Mouse (Mus musculus) left cerebral cortex, adult 11 months (tissue): ENCODE results near the gene Hist1h2bb.
"Not testable (repeated sequence)": the region's sequence is repeated elsewhere in the genome, so short reads cannot be mapped to it uniquely, and the experiment has no call there.

Experiments used
- DNase-seq: peaks from one replicate; pipeline ENCODE4 v3.0.0; 2022; ENCODE audit warnings: low spot score

Hist1h2bb gene

GRCm38 (mm10) chr13:23749563-23750121 is 3.1 kb downstream of the Hist1h2bb start:
- DNase-seq, result no peak

GRCm38 (mm10) chr13:23750839-23751477 is 4.4 kb downstream of the Hist1h2bb start, which contains the start of gene Hist1h2ab:
TSS of gene Hist1h2ab (plus strand) at chr13:23751126.
- not testable (repeated sequence) for DNase-seq

DNA sequence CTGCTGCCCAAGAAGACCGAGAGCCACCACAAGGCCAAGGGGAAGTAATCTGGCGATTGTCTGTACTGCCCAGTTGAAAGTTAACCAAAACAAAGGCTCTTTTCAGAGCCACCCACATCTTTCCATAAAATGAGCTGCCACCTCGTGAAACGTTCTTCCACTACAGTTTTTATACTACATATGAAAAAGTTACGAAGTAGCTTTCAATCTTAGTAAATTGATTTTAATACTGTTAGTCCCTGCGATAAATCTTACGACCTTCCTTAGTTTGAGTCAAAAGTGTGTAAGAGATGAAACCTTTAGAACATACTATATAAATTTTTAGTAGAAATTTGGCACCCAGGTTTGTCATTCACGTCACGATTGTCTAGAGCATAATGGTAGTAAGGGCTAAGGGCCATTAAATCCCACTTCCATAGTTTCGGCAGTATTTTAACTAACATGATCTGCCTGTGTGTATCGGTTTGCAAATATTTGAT is 5.0 kb downstream of the Hist1h2bb start:
- no peak for DNase-seq

DNA sequence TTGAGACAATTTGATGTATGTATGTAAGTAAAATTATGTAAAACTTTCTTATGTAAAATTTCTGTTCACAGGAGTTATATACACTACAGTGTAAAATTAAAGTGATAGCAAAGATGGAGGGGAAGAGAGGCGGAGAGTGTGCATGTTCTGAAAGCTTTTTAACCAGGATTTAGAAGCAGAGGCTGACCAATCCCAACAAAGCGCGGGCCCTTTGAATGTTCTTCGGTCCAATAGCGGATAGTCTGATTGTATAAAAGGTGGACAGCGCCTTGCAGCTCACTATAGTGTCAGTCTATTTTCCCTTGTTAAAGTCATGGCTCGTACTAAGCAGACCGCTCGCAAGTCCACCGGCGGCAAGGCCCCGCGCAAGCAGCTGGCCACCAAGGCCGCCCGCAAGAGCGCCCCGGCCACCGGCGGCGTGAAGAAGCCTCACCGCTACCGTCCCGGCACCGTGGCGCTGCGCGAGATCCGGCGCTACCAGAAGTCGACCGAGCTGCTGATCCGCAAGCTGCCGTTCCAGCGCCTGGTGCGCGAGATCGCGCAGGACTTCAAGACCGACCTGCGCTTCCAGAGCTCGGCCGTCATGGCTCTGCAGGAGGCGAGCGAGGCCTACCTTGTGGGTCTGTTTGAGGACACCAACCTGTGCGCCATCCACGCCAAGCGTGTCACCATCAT is 5.7 kb downstream of the Hist1h2bb start, which contains the start of gene Hist1h3b:
Gene Hist1h3b, plus strand, starts transcription at position 201 of the 675 bp plus-strand sequence.
- peak; percentile 88 for DNase-seq

GRCm38 (mm10) chr13:23752742-23753172 is 6.2 kb downstream of the Hist1h2bb start:
- DNase-seq, result no peak

GRCm38 (mm10) chr13:23753314-23754078 is 7.0 kb downstream of the Hist1h2bb start:
- DNase-seq, result no peak

DNA sequence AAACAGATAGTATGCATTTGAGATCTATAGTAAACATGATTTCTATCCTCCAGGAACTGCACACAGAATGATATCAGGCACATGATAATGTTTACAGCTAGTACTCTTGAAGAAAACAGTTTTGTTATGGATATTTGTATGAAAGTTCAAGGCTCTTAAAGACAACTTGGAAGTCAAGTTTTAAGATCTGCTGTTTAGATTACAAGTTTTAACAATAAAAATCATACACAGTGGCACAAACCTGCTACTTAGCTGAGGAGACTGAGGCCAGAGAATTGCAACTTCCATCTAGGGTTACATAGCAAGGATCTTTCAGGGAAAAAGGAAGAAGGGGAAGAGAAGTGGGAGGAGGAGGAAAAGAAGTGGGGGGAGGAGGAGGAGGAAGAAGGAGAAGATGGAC is 8.5 kb downstream of the Hist1h2bb start:
- no peak for DNase-seq

DNA sequence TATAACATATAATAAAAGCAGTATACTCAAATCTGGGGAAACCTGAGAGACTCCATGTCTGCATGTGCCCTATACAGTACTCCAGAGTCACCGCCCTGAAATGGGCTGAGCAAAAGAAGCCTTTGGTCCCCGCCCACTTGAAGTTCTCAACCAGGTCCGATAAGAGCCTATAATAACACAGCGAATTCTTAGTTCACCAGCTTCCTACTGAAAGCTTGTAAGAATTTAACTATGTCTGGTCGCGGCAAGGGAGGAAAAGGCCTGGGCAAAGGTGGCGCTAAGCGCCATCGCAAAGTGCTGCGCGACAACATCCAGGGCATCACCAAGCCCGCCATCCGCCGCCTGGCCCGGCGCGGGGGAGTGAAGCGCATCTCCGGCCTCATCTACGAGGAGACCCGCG is 10.3 kb downstream of the Hist1h2bb start, which contains the start of gene Hist1h4b:
Gene Hist1h4b, plus strand, starts transcription at position 224 of the 400 bp plus-strand sequence.
- DNase-seq, result peak; percentile 92

DNA sequence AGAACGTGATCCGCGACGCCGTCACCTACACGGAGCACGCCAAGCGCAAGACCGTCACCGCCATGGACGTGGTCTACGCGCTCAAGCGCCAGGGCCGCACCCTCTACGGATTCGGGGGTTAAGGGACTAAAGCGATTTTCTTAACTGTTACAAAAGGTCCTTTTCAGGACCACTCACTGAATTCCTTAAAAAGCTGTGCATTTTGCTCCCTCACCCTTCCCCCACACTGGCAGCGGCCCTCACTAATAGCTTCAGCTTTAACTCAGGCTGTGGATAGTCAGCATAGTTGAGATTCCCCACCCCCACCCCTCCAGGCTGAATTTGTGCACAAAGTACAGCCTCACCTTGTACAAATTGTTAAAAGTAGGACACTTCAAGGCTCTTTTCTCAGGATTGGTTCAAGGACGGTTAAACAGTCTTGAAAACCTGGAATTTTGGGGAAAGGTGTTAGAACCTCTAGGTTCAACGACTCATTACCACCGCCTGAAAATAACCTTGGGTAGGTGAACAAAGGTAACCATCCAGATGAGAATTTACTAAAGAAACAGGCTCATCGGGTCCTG is 10.8 kb downstream of the Hist1h2bb start:
- DNase-seq, result no peak

- no peak for DNase-seq
These were observed 11.4 kb downstream of the Hist1h2bb start for GRCm38 (mm10) chr13:23757921-23758320.

DNA sequence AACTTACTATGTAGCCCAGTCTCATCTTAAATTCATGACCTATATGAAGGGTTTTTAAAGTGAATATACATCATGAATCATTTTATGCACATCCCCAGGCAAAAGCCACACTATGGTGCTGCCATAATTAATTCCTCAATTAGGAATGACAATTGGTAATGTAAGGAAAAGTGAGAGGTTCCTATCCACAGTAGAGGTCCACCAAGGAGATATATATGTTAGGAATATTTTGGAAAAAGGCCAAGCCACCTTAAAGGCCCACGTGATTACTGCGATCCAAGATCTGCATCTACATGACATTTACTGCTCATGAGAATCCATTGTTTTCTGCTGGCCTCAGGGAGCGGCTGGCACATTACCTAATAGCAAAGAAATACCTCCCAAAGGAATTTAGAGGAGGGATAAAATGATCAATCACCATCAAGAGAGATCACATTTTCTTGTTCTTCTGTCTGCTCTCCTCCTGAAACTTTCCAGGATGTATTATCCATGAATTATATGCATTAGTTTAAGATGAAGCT is 12.8 kb downstream of the Hist1h2bb start:
- no peak for DNase-seq

DNA sequence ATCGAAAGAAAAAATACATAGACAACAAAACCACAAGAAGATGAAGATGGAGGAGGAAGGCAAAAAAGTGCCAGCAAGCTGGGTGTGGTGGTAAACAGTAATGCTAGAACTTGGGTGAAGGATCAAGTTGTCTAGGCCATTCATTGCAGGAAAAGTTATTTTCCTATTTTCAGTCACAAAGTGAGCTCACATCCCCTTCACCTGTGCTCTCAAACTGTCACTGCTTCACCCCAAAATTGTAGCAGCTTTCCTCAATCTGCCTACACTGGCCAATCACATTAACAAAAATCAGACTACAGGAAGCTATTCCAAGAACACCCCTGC is 13.3 kb downstream of the Hist1h2bb start:
- DNase-seq, result no peak

GRCm38 (mm10) chr13:23760240-23760971 is 13.9 kb downstream of the Hist1h2bb start:
- no peak for DNase-seq

DNA sequence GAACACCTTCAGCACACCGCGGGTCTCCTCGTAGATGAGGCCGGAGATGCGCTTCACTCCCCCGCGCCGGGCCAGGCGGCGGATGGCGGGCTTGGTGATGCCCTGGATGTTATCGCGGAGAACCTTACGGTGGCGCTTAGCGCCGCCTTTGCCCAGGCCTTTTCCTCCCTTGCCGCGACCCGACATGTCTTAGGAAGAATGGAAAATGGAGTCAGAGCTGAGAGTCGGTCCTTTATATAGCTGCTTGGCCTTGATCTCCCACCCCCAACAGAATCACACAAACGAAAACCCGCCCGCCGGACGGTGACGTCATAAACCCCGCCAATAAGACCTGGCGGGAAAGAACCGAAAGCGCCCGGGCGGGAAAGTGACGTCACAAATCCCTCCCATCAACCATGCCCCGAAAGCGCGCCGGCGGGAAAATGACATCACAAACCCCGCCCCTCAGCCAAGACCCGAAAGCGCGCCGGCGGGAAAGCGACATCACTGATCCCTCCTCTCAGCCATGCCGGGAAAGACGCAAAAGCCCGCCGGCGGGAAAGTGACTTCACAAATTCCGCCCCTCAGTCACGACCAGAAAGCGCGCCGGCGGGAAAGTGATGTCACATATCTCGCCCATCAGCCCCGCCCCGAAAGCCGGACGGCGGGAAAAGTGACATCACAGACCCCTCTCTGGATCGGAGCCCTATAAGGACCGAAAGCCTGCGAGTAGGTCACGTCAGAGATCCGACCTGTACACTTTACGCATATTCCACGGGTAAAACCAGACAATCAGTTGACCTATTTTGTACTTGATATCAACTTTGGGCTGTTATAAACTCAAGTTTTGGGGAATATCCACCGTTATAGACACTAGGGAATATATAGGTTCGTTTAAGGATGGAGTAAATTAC is 14.7 kb downstream of the Hist1h2bb start, which contains the start of gene Hist1h4a:
Gene Hist1h4a, minus strand, starts transcription at position 259 of the 893 bp plus-strand sequence.
- DNase-seq, result peak; percentile 96

GRCm38 (mm10) chr13:23761871-23762821 is 15.6 kb downstream of the Hist1h2bb start, which contains the start of gene Hist1h3a:
TSS of gene Hist1h3a (minus strand) at chr13:23762386.
- not testable (repeated sequence) for DNase-seq

- no peak for DNase-seq
These were observed 16.7 kb downstream of the Hist1h2bb start for GRCm38 (mm10) chr13:23763242-23763585.

DNA sequence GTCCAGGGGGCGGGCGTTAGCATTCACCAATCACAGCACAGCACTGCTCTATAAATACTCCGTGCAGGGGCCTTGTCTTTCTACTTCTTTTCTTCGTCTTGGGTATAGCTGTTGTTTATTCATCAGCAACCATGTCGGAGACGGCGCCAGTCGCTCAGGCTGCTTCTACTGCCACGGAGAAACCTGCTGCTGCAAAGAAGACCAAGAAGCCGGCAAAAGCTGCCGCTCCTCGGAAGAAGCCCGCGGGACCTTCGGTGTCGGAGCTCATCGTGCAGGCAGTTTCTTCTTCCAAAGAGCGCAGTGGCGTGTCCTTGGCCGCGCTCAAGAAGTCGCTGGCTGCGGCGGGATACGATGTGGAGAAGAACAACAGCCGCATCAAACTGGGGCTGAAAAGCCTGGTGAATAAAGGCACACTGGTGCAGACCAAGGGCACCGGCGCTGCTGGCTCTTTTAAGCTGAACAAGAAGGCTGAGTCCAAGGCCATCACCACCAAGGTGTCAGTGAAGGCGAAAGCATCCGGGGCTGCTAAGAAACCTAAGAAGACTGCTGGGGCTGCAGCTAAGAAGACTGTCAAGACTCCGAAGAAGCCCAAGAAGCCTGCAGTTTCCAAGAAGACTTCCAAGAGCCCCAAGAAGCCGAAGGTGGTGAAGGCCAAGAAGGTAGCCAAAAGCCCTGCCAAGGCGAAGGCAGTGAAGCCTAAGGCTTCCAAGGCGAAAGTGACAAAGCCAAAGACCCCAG is 17.2 kb downstream of the Hist1h2bb start, which contains the start of gene Hist1h1a:
Gene Hist1h1a, plus strand, starts transcription at position 81 of the 738 bp plus-strand sequence.
- no peak for DNase-seq
